Mouse (Mus musculus) stomach, postnatal 0 days (tissue): Measurements from ENCODE around the gene Per1.

Experiments
- CTCF ChIP-seq: IDR thresholded peaks from 2 replicates; pipeline ENCODE4 v1.5.1; 2016; ENCODE audit warnings: antibody characterized with exemption, low read depth, mild to moderate bottlenecking, moderate library complexity
- EP300 ChIP-seq: optimal IDR thresholded peaks from 2 replicates; pipeline ENCODE3; 2016; ENCODE audit warnings: antibody characterized with exemption

GRCm38 (mm10) chr11:69072666-69073064, 22.4 kb upstream of the Per1 start:
- TF ChIP-seq CTCF (no peak), EP300 (no peak)
